Mouse (Mus musculus) thymus, adult 2 months (tissue): ENCODE results near the gene Uqcc2. TPM values are rescaled to one million over a fixed set of nuclear protein-coding genes. Genes with fewer than 3 reads are reported as not detected.

Experiments used
- DNase-seq: peaks from one replicate; pipeline ENCODE4 v3.0.0; 2021
- H3K27ac ChIP-seq: fragments of 200-500 bp; 2 replicates; pipeline ENCODE4 v1.5.1; 2012; ENCODE audit warnings: low read length, control low read depth; ENCODE audit not compliant: control insufficient read depth, insufficient read depth
- H3K27me3 ChIP-seq: fragments of 200-500 bp; 2 replicates; pipeline ENCODE4 v1.6.1; 2012; ENCODE audit warnings: mild to moderate bottlenecking, low read length, moderate library complexity, mixed read lengths; ENCODE audit not compliant: control insufficient read depth, insufficient read depth
- H3K36me3 ChIP-seq: fragments of 200-500 bp; 2 replicates; pipeline ENCODE4 v1.6.1; 2012; ENCODE audit warnings: mild to moderate bottlenecking, low read length, moderate library complexity; ENCODE audit not compliant: control insufficient read depth, insufficient read depth
- H3K4me1 ChIP-seq: fragments of 200-500 bp; replicated peaks from 2 replicates; pipeline ENCODE4 v1.6.1; 2012; ENCODE audit warnings: low read length; ENCODE audit not compliant: control insufficient read depth, insufficient read depth
- H3K4me3 ChIP-seq: fragments of 200-500 bp; 2 replicates; pipeline ENCODE4 v1.5.1; 2012; ENCODE audit warnings: mild to moderate bottlenecking, low read length, control low read depth, moderate library complexity; ENCODE audit not compliant: control insufficient read depth, insufficient read depth
- CTCF ChIP-seq: fragments of 200-500 bp; IDR thresholded peaks from 2 replicates; pipeline ENCODE4 v1.5.1; 2012; ENCODE audit warnings: mild to moderate bottlenecking, control low read depth, low read length, moderate library complexity, borderline replicate concordance; ENCODE audit not compliant: control insufficient read depth, poor library complexity, insufficient read depth; ENCODE audit errors: extremely low read depth
- POLR2A ChIP-seq: fragments of 200-500 bp; IDR thresholded peaks from 2 replicates; pipeline ENCODE4 v1.6.1; 2012; ENCODE audit warnings: mild to moderate bottlenecking, low read length, control low read depth, moderate library complexity; ENCODE audit not compliant: control insufficient read depth, poor library complexity, insufficient read depth; ENCODE audit errors: extremely low read depth
- WGBS: fragments of 180-500 bp; shearing (Covaris S2); methylation state at CpG from one replicate; pipeline ENCODE4 v1.1.7; 2018; 5-methylcytosine and 5-hydroxymethylcytosine counted together
- polyA plus RNA-seq: library from polyadenylated mRNA; depleted of rRNA; stranded (reverse); fragments of >200 nt; gene quantifications from 2 replicates; pipeline ENCODE4 v1.2.3, GENCODE M21; 2012

Gene Uqcc2
- polyA plus RNA-seq, 1 experiment, result 152 TPM

DNA sequence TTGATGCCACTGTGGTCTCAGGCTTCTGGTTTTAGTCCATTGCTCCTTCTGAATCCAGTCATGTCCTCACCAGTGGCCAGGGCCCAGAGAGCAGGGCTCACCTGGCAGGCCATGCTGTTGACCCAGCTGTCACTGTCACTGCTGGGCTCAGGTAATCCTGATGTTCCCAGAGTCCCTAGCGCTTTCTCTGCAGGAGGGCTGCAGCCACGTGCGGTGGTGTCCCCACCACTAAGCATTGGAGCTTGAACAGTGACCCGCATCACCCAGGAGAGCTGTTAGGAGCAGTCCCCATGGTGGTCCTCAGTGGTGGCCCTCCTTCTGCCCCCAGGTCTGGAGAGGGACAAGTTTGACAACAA lies 14.2 kb downstream of the Uqcc2 start:
- peaks cover 9% of the 10 kb centered on the region for H3K36me3 ChIP-seq

DNA sequence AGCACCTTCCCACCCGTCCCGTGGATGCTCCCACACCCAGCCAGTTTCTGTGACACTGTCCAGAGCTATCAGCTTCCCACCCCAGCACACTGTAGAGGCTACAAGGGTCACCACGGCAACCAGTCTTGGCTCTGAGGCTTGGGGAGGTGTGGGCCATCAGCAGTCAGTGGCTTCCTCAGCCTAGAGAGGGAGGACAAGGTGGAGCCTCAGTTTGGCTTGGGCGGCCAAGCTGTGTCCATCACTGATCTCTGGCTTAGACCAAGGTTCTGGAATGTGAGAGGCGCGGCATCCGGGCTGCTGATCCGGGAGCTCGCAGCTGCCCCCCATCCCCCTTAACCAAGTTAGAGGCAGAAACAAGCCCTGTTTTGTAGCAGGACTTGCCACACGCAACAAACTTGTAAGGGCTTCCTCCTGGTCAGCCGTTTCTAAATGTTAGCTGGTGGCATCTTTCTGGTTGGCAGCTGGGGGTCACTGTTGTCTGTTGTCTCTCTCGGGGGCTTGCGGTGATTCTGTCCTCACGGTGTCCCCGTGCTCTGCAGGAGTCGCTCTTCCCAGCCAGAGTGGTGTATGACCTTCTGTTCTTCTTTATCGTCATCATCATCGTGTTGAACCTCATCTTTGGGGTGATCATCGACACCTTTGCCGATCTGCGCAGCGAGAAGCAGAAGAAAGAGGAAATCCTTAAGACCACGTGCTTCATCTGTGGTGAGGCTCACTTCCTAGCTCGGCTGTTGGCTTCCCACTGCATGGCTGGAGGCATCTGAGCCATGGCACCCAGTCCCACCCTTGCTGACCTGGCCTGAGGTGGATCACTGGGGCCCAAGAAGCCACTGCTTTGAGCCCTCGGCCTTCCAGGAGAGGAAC lies 14.8 kb downstream of the Uqcc2 start:
- peaks cover 11% of the 10 kb centered on the region for H3K36me3 ChIP-seq
- H3K27ac ChIP-seq, result no peak overlapping the region
- no peak for TF ChIP-seq POLR2A
- TF ChIP-seq CTCF, result no peak
- no peak overlapping the region for H3K4me3 ChIP-seq
- peaks cover 12% of the 10 kb centered on the region for H3K4me1 ChIP-seq
- H3K27me3 ChIP-seq, result no peaks in the 10 kb centered on the region
- no peak for DNase-seq
- WGBS, result 46% methylated on average over 25 of the region's 25 CpGs

More for the DNA sequence above, 14.2 kb downstream of the Uqcc2 start:
- WGBS, result 98% methylated on average over 4 of the region's 4 CpGs
- Histone ChIP-seq H3K27me3 (no peaks in the 10 kb centered on the region), H3K4me1 (peaks cover 12% of the 10 kb centered on the region), H3K4me3 (no peak overlapping the region), H3K27ac (no peak overlapping the region)
- no peak for DNase-seq
- TF ChIP-seq CTCF, result no peak
- TF ChIP-seq POLR2A, result no peak

DNA sequence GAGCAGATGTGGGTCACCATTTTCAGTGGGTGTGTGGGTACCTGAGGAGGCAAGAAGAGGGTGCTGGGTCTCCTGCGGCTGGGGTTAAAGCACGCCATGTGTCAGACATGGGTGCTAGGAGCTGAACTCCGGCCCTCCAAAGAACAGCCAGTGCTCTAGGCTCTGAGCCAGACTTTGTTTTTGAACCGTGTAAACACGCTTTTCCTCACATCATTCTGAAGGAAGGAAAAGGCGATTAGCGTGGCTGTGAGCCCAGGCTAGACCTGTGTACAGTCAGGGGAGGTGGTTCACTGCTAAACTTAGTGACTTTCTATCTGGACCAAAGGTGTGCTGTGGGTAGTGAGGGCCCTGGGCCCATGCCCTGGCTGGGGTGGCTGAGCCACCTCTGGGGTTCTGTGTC lies 23.6 kb downstream of the Uqcc2 start:
- H3K27ac ChIP-seq, result no peak overlapping the region
- 96% methylated on average over 7 of the region's 7 CpGs for WGBS
- H3K36me3 ChIP-seq, result peaks cover 9% of the 10 kb centered on the region
- H3K27me3 ChIP-seq, result no peaks in the 10 kb centered on the region
- no peak overlapping the region for H3K4me3 ChIP-seq
- no peak for DNase-seq
- TF ChIP-seq POLR2A (no peak), CTCF (no peak)
- no peaks in the 10 kb centered on the region for H3K4me1 ChIP-seq

DNA sequence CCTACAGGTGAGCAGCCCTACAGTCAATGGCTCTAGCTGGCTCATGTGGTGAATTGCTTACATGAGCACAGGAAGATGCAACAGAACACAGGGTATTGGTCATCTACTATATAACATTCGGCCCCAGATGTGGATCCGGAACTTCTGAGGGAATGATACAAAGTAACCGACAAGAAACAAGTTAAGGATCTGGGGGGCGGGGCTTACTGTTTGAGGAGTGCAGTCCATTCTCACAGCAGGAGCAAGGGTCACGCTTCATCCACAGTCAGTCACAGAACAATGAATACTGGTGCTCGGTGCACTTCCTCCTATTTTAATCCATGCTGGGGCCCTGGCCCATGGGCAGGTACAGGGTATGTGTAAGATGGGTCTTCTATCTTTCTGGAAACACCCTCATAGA lies 25.8 kb downstream of the Uqcc2 start:
- Histone ChIP-seq H3K4me3 (no peak overlapping the region), H3K27me3 (no peaks in the 10 kb centered on the region), H3K36me3 (no peaks in the 10 kb centered on the region), H3K27ac (no peak overlapping the region), H3K4me1 (no peaks in the 10 kb centered on the region)
- TF ChIP-seq CTCF, result no peak
- no peak for TF ChIP-seq POLR2A
- 98% methylated on average over 6 of the region's 6 CpGs for WGBS
- DNase-seq, result no peak

DNA sequence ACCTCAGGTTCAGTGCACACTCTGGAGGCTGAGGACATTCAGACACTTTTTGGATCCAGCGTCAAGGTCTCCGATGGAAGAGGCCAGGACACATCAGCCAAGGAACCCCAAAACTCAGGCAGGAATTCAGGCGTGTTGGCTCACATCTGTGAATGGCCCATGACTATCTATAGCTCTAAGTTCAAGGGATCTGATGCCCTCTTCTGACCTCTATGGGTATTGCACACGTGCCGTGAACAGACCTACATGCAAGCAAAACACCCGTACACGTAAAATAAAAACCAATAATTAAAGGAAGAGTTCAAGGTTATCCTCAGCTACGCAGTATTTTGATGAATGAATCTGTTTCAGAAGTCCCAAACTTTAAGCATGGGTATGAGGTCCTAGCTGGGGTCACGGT lies 27.0 kb downstream of the Uqcc2 start:
- no peaks in the 10 kb centered on the region for H3K4me1 ChIP-seq
- no peaks in the 10 kb centered on the region for H3K27me3 ChIP-seq
- 94% methylated on average over 9 of the region's 9 CpGs for WGBS
- no peak overlapping the region for H3K4me3 ChIP-seq
- DNase-seq, result peak; percentile 40
- no peak overlapping the region for H3K27ac ChIP-seq
- no peak for TF ChIP-seq POLR2A
- no peak for TF ChIP-seq CTCF
- H3K36me3 ChIP-seq, result no peaks in the 10 kb centered on the region

DNA sequence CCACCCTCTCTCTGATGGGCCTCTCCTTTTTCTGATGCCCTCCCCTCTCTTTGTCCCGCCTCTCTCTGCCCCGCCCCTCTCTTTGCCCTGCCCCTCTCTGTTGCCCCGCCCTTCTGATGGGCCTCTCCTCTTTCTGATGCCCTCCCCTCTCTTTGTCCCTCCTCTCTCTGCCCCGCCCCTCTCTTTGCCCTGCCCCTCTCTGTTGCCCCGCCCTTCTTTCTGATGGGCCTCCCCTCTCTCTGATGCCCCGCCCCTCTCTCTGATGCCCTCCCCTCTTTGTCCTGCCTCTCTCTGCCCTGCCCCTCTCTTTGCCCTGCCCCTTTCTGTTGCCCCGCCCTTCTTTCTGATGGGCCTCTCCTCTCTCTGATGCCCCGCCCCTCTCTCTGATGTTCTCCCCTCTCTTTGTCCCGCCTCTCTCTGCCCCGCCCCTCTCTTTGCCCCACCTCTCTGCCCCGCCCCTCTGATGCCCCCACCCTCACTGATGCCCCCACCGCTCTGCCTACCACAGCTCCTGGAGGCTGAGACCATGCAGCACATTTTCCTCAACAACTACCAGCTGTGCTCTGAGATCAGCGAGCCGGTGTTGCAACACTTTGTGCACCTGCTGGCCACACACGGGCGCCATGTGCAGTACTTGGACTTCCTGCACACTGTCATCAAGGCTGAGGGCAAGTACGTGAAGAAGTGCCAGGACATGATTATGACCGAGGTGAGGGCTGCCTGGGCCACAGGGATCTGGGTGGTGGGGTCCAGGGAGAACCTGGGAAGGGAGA lies 27.8 kb downstream of the Uqcc2 start:
- DNase-seq, result no peak
- TF ChIP-seq POLR2A (no peak), CTCF (no peak)
- Histone ChIP-seq H3K4me1 (no peaks in the 10 kb centered on the region), H3K4me3 (no peak overlapping the region), H3K27me3 (no peaks in the 10 kb centered on the region), H3K27ac (no peak overlapping the region), H3K36me3 (no peaks in the 10 kb centered on the region)
- WGBS, result 91% methylated on average over 15 of the region's 18 CpGs

DNA sequence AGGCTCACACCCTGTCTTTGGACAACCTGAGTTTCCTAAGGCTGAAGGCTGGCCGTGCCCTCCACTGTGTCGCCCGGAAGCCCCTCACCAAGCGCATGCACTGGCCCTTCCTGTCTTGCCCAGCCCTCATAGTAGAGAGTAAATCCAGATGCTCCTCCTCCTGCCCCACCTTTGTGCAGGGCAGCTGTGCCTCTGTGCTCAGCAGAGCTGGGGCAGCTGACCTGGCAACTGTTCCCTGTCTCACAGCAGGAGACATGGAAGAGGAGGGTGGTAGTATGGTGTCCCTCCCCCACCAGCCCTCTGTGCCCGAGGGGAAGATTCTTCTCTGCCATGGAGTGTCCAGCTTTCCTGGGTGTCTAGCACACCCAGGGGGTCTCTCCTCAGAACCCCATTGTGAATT lies 32.0 kb downstream of the Uqcc2 start:
- Histone ChIP-seq H3K4me1 (no peaks in the 10 kb centered on the region), H3K36me3 (peaks cover 3% of the 10 kb centered on the region), H3K27ac (no peak overlapping the region), H3K27me3 (no peaks in the 10 kb centered on the region), H3K4me3 (no peak overlapping the region)
- TF ChIP-seq POLR2A (no peak), CTCF (no peak)
- DNase-seq, result no peak
- 96% methylated on average over 5 of the region's 5 CpGs for WGBS
